Mouse (Mus musculus) left cerebral cortex, adult 9 months (tissue): Measurements from ENCODE around the gene Gm9817.
"Not testable (repeated sequence)": the region's sequence is repeated elsewhere in the genome, so short reads cannot be mapped to it uniquely, and the experiment has no call there.

Experiments used
- DNase-seq, 2 experiments: peaks; one replicate each; pipeline ENCODE4 v3.0.0; 2022; ENCODE audit warnings: low spot score in 2 of 2

Gene Gm9817

DNA sequence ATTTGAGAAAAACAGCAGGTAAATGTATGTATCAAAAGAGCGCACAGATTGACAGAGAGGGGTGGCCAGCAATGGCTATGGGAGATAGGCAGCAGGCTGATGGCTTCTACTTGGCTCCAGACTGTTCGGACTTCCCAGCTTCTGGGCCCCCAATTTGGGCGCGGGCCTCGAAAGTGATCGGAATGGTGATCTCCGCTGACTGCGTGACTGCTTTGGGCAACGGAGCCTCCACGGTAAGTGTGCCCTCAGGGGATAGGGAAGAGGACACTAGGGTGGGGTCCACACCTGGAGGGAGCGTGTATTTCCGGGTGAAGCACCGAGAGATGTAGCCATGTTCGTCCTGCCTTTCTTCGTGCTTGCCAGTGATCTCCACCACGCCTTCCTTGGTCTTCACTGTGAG, at the start of gene Gm9817:
Gm9817 (plus strand) TSS at position 301 of the 400 bp plus-strand sequence.
- DNase-seq: not testable (repeated sequence)

DNA sequence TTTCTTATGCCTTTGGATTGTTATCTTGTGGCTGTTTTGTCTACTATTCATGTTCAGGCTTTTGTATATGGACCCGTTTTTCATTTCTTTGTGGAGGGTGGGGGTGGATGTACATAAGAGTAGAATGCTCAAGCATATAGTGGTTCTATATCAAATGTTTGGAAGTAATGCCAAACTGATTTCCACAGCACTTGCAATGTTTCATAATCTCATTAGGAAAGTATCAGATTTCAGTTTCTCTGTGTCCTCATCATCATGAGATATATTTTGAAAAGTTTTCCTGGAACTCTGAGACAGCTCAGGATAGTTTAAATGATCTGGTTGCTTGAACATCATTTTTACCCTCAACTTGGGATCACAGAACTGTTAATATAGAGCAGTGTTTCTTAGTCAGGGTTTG, 48.7 kb upstream of the Gm9817 start:
- no peak for DNase-seq

DNA sequence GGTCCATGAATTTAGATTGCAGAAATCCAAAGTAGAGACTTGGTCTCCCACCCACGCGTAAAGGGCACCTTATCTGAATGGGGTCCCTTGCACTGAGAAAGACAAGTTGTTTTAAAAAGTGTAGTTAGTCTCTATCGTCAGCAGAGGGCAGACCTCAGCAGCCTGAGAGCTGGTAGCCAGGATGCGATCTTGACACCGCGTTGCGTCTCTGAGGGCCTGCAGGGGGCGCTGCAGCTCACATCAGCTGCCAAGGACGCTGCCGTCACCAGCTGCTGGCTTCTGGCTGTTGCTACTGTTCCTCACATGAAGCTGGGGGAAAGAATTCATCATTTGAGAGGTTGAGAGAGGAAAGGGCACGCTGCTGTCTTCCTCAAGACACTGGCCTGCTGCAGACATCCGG, 47.7 kb upstream of the Gm9817 start:
- DNase-seq: peak; percentile 59 to 88

DNA sequence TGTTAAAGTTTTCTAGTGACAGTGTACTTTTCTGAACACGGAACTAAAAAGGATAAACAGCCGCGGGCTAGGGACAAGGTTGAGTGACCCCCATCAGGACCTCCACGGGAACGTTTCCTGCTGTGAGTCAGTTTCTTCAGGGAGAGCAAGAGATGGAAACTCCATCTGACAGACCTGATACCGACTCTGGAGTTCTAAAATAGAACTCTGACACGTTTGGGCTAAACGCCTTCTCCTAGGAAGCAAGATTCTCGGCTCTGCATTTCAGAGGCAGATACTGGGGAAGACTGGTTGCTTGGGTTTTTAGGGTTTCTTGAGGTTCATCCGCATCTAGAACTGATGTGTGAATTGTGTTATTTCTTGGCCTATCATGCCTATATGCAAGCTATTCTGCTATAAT, 47.2 kb upstream of the Gm9817 start:
- DNase-seq: peak in 1 of 2 experiments; percentile 28

DNA sequence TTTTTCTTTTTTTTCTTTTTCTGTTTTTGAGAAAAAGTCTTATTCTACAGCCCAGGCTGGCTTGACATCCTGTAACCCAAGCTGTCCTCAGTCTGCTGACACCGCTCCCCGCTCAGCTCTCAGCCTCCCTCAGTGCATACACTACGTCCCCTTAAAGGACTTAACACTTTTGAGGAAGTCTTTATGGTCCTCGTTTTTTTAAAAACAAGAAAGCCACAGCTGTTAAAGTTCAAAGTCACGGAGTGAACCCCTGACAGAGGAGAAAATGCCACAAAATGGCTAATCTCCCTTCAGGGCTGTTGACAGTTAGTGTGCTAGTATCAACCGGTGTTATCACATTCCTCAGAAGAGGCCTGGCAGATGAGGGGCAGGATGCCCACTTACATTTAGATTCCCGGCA, 46.7 kb upstream of the Gm9817 start:
- DNase-seq: no peak

DNA sequence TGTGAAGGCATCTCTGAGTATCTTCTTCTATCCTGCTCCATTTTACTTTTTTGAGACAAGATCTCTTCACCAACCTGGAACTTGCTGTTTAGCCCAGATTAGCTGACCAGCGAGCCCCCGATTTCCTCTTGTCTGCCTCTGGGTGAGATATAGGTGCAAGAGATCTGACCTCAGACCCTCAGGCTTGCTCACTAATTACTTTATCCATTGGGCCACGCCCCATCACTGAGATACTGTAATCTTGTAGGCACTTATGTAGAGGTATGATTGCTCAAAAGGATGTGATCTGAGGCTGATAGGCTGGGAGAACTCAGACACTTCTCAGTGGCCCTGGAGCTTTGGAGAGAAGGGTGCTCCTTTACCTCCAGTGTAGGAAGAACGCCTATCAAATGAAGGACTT, 46.0 kb upstream of the Gm9817 start:
- no peak for DNase-seq

DNA sequence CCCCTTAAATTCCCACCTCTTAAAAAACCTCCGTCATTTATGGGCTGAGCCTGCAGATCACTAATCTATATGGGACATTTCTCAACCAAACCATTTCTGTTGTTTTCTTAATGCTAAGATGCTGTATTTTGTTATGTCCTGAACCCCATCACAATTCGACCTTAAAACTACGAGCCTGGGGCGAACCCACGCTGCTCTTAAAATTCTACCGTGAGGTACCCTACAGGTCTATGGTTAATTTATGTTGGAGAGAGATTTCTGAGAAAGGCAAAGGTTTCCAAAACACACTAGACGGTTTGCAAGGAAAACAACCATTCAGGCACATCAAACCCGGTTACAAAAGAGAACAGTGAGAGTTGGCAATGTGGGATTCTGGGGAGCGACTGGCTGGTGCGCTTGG, 45.1 kb upstream of the Gm9817 start:
- no peak for DNase-seq

DNA sequence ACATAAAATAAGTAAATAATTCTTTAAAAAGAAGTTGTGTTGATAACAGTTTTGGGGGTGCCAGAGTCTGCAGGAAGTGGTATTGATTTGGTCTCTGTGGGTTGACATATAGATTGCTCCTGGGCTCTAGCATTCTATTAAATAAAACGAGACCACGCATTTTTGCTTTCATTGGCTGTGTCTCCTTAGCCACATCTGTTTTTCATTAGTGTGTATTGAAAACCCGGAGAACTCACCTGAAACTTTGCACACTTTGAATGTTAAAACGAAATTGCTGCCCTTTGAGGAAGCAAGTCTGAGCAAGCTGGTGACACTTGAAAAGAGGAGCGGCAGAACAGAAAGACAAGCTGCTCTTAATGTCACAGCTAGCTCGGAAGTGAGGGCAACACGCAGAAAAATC, 43.7 kb upstream of the Gm9817 start:
- no peak for DNase-seq

DNA sequence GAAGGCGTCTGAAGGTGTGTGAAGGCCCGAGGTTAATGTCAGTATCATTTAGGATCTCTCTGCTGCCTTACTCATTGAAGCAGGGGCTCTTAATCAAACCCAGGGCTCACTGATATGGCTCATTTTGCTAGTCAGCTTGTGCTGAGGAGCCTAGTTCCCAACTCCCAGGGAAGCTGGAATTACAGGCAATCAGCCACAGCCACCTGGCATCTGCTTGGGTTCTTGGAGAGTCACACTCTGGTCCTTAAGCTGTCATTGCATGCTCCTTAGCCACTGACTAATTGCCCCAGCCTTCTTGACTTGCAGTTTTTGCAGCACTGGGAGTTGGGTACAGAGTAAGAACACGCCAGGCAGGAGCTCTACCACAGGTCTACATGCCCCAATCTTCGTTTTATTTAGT, 42.1 kb upstream of the Gm9817 start:
- DNase-seq: no peak

DNA sequence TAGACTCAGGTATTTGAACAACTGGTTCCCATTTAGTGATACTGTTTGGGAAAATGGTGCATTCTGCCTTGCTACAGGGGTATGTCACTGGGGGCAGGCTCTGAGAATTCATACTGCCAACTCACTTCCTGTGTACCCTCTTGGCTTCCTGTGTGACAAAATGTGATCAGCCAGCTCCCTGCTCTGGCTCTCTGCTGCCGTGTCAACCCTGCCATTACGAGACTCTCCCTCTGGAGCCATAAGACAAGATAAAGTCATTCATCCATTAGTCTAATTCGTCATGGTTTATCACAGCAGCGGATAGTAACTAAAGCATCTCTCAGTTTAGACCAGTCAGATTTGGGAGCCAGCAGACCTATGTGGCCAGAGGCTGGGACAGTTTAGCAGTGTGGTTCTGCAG, 38.3 kb upstream of the Gm9817 start:
- DNase-seq: no peak

DNA sequence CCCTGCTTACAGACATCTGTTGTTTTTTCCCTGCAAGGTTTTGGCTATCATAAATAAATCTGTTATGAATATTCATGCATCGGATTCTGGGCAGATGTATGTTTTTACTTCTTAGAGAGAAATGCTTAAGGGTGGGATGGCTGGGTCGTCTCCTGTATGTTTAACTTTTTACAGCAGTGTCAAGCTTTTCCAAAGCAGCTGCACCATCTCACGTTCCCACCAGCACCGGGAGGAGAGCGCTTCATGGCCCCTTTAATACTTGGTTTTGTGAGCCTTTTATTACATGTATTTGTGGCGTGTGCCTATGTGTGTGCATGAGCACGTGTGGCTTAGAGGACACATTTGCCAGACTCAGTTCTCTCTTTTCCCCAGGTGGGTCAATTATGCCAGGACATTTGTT, 37.8 kb upstream of the Gm9817 start:
- no peak for DNase-seq

DNA sequence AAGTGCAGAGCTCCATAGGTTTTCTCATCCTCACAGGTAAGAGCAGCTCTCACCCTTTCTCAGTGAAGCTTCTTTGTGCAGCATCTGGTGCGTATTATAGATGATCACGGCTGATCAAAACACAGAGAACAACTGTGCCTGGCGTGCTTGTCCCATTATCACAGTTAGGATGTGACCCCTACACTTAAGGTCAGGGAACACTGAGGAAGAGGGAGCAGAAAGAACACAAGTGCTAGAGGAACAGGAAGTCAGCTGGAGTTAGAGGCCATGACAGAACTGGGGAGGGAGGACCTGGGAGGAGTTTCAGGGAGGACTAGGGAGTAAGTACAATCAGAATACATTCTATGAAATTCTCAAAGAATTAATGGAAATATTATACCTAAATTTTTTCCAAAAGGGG, 35.0 kb upstream of the Gm9817 start:
- no peak for DNase-seq

DNA sequence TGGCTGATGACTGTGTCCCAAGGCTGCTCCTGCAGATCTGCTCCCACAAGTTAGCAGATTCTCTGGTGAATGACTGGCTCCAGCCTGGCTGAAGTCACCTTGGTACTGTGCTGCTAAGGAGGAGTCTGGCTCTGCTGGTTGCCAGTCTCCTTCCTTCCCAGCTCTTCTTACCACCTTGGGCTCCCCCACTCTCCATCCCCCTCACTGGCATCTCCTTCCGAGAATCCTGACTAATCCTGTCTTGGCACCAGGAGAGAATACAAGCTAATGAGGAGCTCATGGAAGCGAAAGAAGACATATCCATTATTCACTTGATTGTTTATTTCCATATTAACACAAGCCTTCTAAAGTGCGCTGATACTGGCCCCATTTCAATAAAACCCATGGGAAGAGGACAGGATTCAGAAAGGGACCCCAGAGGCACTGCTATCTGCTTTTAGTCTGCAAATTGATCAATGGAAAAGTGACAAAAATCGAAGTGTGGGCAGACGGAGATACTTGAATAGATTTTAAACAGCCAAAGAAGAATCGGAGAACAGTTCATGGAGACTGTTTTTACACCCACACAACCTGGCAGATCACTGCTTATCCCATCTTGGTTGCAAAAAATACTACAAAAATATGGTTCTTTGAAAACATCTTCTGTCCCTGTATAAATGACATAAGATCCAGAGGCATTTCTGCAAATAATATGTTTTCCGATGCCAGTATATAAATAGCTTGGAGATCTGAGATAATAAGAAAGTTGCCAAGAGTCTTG, 29.1 kb upstream of the Gm9817 start:
- DNase-seq: peak in 1 of 2 experiments; percentile 53

DNA sequence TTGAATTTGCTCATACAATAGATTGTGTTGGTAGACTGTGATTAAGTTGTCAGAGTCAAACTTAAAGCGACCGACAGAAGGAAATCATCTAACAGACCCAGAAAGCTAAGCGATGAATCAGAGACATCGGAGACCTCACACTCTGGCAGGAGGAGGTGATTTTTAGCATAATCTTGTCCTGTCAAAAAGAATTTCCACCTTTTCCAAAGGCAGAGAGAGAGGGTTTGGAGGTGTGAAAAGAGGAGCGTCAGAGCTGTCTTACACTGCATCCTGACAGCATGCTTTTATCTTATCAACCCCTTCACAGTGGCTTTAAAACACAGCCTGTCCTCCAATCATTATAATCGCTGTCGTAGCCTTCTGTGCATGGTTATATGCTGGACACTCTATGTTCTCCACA, 25.7 kb upstream of the Gm9817 start:
- no peak for DNase-seq

DNA sequence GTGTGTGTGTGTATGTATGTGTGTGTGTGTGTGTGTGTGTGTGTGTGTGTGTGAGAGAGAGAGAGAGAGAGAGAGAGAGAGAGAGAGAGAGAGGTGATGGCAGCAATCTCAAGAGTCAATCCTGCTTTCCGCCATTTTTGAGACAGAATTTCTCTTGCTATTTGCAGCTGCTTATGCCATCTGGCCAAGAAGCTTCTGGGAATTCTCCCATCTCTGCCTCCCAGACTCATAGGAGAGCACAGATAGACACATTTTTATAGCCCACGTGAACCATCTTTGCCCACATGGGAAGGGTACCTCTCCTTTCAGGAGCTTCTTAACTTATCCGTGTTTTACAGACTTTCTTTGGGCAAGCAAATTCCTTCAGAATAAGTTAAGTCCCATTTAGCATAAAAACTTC, 24.6 kb upstream of the Gm9817 start:
- peak in 1 of 2 experiments; percentile 25 for DNase-seq

DNA sequence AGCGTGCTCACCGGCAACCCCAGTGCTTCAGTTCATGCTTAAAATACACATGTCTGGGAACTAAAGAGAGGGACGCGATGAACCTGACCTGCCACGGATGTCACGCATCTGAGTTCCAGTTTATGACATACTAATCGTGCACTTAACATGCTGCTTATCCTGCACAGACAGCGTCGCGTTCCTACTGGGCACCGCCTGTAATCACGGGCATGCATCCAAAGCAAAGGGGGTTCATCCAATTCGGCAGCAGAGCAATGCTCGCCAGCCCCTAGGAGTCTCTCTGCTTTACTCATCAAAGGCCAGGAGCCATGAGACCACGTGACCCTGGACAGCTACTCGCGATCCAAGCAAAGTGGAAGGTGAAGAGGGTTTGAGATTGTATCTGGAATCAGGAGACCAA, 19.3 kb upstream of the Gm9817 start:
- no peak for DNase-seq

DNA sequence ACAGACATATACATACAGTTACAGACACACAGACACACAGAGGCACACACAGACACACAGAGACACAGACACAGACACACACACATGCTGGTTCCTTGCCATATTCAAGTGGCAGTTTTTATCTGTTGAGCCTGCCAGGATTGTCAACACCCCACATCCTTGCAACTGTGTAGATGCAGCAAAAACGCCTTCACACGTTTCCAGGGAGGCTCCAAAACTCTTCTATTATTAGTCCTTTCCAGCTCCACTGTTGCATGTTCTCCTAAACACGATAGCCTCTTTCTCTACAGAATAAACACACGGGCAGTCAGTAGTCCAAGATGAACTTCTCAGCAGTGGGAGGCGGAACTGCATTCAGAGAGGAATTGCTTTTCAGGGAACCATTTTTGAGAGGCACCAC, 15.3 kb upstream of the Gm9817 start:
- peak in 1 of 2 experiments; percentile 21 for DNase-seq

DNA sequence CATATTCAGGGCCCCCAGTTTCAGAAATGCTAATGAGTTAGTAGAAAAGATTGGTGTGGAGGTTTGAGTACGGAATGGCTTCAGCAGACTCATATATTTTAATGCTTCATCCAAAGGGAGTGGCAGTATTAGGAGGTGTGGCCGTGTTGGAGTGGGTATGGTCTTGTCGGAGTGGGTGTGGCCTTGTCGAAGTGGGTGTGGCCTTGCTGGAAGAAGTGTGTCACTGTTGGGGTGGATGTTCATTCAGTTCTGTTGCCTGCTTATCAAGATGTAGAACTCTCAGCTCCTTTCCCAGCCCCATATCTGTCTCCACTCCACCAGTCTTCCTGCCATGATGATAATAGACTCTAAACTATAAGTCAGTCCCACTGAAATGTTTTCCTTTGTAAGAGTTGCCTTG, 13.5 kb upstream of the Gm9817 start:
- DNase-seq: no peak

DNA sequence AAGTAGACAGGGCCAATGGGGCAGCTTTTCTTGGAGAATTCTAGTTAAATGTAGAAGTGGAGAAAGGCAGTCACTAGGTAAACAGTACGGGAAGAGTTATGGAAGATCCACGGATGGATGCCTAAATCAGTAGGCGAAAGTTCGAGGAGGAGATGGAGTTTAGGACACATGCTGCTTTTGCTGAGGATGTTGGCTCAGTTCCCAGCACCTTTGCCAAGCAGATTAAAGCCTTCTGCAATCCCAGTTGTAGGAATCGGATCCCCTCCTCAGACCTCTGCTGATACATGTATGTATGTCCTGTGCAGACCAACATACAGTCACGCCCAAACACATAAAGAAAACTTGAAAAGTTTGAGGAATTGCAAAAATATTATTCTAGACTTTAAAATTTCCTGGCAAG, 8.1 kb upstream of the Gm9817 start:
- no peak for DNase-seq

DNA sequence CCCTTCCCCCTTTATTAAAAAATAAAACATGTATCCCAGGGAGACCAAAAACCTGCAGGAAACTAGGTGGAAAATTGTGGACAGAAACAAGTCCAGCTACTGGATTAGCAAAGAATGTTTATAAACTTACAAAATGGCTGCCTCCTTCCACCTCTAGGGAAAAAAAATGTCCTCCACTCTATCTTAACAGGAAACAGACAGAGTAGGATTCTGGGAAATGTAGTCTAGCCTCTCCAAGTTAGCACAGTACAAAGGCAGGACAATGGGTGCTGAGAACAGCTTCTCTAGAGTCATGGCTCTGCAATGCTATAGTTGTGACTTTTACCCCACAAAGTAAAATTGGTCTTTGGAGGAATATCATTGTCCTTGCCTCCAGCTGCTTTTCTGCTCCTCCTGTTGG, 3.5 kb upstream of the Gm9817 start:
- no peak for DNase-seq

DNA sequence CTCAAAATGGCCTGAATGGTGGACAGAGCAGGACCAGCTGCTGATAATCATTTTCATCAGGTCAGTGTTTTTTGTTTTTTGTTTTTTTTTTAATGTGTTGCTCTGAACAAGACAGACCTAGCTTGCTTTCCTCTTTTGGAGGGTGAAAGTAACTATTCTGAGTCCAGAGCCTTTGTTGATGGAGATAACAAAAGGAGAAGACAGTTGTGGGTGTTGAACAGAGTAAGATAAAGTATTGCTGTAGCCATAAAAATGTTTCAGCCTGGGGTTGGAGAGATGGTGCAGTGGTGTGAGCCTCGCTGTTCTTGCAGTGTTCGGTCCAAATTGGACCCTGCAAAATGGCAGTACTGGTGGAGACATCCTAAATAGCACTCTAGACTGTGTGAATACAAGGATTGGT, 2.8 kb upstream of the Gm9817 start:
- no peak for DNase-seq

DNA sequence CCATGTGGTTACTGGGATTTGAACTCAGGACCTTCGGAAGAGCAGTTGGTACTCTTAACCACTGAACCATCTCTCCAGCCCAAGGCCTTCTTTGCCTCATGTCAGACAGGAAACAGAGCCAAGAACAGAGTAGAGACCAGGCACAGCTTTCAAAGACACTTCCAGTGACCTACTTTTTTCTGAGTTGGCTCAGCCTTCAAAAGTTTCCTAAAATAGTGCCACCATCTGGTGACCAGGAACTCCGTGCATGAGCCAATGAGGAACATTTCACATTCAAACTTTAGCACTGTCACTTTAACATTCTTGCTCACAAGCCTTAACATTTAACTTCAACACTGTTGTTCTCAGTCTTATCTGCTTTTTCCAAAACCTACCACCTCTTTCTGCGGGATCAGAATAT, 2.3 kb downstream of the Gm9817 start:
- no peak for DNase-seq

DNA sequence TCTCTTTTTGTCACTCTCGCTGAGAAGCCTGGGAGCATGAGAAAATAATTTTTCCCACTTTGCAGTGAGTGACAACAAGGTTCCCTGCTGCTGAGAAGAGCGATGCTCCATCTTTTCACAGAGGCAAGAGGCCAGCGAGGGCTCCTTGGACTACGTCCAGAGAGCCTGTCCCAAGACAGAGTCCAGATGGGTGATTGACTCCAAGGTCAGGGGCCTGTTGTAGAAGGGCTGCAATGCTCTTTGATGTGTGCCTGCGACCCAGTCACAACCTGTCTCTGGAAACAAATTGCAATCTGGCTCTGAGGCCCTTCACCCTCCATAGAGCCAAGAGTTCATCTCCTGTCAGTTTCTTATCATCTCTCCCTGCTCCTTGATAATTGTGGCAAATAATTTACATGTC, 5.2 kb downstream of the Gm9817 start:
- DNase-seq: no peak

DNA sequence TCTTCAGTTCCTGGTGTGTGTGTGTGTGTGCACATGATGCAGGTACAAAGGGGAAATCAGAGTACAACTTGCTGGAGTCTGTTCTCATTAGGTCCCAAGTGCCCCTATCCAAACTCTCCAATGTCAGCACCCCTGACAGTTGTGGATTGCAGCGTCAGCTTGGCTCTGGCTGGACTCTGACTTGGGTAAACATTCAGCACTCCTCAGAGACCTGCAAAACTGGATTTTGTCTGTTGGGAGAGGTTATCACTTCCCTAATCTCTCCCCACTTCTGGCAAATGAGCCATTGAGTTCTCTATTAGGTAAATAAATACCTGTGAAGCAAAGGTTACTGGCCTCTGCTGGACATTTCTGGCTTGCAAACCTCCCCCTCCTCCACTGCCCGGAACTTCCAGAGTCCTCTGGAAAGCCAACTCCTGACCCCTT, 10.3 kb downstream of the Gm9817 start:
- DNase-seq: no peak
